Mouse (Mus musculus) left cerebral cortex, postnatal 4 days (tissue): Measurements from ENCODE around the gene Kit. TPM values are rescaled to one million over a fixed set of nuclear protein-coding genes. Genes with fewer than 3 reads are reported as not detected.

Source experiments
- DNase-seq: peaks from one replicate; pipeline ENCODE4 v3.0.0-alpha.2; 2022
- intact Hi-C: fragments of 180-260 bp; cut with DNase I; formaldehyde crosslinking; loops from one replicate; pipeline ENCODE4 v1.15.1; 2025
- total RNA-seq, 2 experiments: library from RNA; stranded (reverse); gene quantifications; 2 replicates each; pipeline ENCODE4 v1.2.3; 2021

The Kit gene
- total RNA-seq, 2 experiments from 2014 or later, result 62.5 to 64.1 TPM

DNA sequence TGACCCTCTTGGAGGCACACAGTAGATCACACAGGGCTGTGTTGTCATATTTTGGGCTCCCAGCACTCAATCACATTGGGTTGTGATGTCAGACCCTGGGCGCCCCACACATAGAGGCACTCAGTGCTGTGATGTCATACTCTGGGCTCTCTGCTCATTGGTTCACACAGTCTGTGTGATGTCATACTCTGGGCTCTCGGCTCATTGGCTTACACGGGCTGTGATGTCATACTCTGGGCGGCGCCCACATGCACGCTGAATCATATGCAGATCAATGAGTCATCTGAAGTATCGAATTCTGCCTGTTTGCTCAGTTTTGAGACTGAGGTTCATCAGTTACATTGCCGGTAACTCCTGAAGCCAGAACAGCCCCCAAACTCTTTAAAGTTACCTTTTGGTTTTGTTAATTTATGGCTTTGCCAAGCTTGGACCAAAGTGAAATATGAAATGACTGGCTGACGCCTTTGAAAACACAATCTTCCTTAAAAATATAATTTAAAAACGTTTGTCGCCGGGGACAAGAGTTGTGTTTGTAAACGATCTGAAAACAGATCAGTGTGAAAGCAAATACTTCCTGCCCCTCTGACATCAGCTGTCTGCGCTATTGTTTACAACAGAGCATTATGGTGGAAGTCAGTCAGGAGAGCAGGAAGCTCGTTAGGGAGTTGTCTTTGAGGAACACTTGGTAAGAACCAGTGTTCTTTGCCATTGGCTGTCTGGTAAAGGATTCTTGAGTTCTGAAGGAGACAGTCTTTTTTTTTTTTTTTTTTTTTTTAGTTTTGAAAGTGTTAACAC lies 15.0 kb downstream of the Kit start:
- no peak for DNase-seq
- intact Hi-C loops, result no loop called here

DNA sequence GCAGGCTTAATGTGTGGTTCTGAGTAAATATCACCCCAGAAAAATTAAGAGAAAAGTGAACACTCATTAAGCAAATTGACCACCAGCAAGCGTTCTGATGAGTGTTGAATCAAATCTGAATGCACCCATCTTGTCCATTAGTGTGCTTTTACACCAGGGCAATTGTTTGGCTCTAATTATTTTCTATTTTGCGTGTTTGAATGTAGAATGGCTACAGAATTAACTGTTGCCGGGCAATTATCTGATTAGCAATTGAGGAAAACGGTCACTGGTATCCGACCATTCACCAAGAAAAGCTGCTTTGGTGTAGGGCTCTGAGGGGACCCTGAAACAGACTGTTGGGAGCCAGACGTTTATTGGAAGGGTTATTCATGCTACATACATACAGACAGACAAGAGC lies 16.2 kb downstream of the Kit start:
- intact Hi-C loops, result no loop called here
- DNase-seq, result no peak

DNA sequence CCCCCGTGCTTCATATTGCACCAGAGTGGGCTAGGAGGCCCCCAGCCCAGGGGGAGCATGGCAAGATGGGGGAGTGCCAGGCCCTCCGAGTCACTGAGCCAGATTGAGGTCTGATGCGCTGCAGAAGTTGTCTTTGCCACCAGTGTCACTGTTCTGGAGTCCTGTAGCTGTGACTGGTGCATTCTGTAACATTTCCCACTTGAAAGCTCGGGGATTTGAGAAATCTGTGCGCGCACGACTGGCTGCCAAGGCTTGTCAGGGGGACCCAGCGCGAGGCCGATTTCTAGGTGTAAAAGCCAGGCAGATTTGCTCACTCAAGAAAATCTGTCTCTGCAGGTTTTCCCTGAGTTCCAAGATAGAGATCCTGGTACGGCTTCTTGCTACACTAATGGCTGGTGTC lies 16.9 kb downstream of the Kit start:
- peak; percentile 26 for DNase-seq
- intact Hi-C loops, result no loop called here

DNA sequence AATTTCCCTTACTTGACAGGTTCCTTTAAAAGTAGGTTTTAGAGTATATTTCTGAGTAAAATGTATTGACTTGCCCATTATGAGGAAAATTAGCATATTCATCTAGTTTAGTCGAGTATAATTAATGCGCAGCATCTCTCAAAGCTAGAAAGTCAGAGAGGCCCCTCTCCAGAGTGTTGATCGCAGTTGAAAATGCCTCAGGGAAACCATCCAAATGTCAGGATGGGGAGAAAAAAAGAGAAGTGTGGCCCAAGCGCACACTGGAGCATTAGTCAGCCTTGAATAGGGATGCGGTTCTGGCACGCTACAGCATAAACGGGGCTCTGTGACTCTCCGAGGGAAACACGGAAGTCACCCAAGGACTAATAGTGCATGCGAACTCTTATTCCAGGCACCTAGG lies 20.6 kb downstream of the Kit start:
- DNase-seq, result no peak
- intact Hi-C loops, result no loop called here

DNA sequence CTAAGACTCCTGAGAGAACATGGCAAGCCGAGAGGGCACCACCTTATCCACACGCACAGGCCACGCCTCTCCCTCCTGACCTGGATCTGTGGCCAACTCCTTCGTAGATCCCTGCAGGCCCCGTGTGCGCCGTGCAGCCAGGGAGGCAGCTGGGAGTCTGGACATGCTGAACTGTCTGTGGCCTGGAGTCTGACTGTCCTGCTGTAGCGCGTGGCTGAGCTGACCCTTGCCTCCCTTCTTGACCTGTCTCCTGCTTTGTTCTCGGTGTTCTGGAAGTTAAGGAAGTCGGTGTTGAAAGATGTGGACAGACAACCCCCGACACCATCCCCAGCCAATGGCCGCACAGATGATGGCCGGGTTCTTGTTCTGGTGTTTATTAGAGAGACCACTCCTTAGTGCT lies 21.5 kb downstream of the Kit start:
- no peak for DNase-seq
- intact Hi-C loops, result no loop called here

DNA sequence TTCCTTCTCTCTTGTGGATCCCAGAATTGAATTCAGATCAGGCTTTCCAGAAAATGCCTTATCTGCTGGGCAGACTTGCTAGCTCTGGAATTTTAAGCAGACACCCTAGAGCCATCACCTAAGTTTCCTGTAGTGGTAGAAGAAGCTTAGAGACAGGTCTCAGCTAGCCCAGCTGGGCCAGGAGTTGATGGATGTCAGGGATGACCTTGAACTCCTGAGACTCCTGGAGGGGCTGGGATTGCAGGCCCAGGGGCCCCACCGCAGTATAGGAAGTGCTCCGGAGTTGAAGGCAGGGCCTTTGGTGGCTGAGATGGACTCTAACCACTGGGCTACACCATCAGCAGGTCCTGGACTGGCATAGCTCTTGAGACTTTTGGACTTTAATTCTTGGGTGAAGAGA lies 22.6 kb downstream of the Kit start:
- intact Hi-C loops, result no loop called here
- no peak for DNase-seq

DNA sequence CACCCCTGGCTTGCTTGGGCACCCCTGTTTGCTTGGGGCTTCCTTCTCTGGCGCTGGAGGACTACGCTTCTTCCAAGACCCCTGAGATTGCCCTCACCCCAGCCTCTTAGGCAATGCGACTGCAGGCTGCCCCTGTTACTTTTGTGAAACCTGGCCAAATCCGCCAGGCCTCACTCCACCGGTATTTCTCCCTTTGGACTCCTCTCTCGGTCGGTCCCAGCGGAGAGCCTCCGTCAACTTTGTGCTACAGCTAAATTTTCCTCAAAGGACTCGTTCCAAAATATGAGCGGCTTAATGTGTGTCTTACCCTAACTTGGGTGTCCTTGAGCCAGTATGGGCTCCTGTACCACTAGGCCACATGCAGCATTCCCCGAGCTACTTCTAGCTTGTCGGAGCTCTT lies 23.8 kb downstream of the Kit start:
- intact Hi-C loops, result no loop called here

DNA sequence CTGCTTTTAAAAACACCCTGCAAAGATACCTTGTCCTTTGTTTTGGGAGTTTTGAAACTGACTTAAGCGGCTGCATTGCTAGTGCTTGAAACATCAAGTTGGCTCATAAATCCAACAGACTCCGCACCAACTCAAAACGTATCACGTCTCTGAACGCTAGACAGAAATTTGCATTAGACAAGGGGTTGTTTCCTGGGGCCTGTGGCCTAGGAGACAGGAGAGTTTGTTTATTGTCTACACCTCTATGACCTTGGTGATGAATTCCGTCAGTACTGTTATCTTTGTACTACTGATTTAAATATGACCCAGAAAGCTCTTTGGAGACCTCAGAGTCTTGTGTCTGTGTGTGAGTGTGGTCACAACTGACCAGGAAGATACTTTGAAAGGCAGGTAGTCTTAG lies 25.3 kb downstream of the Kit start:
- no peak for DNase-seq
- intact Hi-C loops, result no loop called here

More for the DNA sequence above, 23.8 kb downstream of the Kit start:
- DNase-seq, result no peak

DNA sequence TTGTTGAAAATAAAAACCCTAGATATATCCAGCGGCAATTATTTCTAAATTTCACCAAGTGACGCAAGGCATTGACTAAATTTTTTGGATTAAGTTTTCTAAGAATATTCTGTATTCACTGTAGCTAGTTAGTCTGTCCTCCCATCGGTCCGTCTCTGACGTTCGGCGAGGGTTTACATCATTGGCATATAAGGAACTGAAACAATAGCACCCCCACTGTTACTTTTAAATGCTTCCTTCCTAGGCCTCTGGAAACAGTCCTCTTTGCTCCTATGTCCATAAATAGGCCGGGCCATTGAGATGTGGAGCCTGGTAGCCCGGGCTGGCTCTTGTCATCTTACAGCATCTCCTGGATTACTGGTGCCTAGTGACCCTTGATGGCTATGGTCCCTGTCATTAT lies 29.5 kb downstream of the Kit start:
- no peak for DNase-seq
- intact Hi-C loops, result no loop called here

DNA sequence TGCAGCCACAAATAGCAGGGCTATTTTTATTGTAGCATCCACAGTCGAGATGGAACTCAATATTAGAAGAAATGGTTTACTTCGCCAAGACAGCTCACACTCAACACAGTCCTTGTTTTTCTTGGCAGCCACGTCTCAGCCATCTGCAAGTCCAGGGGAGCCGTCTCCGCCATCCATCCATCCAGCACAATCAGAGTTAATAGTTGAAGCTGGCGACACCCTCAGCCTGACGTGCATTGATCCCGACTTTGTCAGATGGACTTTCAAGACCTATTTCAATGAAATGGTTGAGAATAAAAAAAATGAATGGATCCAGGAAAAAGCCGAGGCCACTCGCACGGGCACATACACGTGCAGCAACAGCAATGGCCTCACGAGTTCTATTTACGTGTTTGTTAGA lies 32.2 kb downstream of the Kit start:
- peak; percentile 59 for DNase-seq
- intact Hi-C loops, result no loop called here

DNA sequence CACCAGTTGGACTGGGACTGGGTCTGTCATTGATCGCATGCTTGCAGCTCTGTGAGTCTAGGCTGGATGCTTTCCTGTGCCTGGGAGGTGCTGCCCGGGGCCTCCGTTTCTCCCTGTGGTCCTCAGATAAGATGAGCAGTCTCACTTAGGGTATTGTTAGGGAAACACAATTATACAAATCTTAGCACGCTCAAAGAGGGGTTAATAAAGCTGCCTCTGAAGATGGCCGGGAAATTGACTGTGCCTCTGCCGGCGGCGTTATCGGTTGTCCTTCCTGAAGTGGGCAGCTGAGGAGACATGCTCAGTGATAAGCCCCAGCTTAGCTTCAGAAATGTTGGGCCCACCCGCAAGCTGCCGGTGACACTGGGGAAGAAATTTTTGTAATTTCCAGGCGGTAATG lies 33.3 kb downstream of the Kit start:
- intact Hi-C loops, result no loop called here
- DNase-seq, result no peak

DNA sequence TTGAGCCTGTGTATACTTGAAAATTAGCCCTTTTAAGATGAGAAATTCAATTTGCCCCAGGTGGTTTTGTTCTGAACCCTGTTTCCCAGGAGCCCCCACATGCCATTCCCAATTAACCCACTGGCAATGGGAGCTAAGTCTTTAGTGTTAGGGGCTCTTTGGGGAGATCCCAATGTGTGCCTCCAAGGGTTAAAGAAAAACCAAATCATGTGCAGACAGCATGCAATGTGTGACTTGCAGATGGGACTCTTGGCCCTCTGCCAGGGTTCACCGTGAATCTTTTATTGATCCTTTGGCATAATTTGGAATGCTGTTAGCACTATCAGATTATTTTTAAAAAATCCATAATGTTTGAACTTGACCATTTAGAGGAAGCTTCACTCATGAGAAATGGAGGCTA lies 37.7 kb downstream of the Kit start:
- peak; percentile 83 for DNase-seq
- intact Hi-C loops, result no loop called here

DNA sequence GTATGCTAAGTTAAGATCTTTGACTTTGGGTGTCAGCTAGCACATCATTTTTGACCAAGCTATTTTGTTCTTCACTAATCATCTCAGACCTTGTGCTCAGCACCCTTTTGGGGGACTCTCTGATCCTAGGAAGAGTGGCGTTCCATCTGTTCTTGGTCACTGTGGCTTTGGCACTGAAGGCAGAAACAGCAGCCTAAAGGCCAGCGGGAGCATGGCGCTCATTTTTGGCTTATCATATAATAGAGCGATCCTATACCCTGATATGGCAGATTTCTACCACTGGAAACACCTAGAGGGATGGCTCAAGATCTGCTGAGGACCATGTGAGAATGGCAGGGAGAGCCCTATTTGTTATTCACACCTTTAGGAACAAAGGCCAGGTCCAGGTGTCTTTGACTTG lies 38.2 kb downstream of the Kit start:
- intact Hi-C loops, result no loop called here
- DNase-seq, result peak; percentile 50

DNA sequence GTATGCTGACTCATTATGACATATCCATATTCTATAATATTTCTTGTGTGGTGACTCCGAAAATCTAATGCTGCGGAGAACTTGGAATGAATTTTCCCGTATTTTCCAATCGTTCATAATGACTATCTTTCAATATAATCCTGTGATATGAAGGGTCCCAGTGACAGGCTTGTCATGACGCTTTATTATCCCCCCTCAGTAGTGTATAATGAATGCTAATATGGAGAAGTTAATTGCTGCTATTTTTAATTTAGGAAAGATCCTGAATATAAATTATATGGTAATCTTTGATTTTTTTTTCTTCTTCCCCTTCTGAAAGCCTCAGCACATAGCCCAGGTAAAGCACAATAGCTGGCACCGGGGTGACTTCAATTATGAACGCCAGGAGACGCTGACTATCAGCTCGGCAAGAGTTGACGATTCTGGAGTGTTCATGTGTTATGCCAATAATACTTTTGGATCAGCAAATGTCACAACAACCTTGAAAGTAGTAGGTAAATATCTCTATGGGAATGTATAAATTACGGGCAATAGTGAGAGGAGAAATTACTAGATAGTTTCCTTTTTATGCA lies 40.4 kb downstream of the Kit start:
- intact Hi-C loops, result no loop called here
- no peak for DNase-seq

DNA sequence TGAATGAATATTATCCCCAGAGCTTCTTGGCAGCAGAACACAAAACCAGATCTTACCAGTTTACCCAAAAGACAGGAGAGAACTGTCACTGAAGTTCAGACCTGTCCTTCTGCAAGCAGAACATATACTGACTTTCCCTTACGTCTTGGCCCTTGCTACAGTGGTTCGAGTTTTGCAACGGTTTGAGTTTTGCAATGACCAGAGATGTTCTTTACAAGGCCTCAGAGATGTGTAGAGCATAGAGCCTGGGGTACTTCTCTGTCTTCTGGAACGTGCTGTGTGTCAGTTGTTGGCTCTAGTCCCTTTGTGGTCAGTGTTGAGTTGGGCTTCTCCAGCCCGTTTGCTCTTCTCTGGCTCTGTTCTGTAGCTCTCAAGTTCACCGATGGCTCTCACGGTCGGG lies 40.9 kb downstream of the Kit start:
- intact Hi-C loops, result no loop called here
- DNase-seq, result no peak

DNA sequence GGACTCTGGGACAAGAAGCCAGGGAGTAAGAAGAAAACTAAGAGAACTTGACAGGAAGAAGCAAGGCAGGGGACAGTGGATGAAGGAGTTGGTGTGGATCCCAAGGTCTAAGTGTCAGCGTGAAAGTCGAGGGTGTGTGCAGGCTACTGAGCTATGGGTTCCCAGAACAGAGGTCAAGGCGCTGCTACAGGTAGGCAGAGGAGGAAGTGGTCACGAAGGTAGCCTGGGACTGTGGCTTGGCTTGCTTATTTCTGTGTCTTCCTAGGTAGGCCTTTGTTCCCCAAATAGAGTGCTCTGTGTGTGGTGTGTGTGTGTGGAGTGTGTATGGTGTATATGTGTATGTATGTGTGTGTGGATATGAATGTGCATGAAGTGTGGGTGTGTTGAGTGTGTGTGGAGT lies 47.7 kb downstream of the Kit start:
- intact Hi-C loops, result no loop called here
- DNase-seq, result no peak

DNA sequence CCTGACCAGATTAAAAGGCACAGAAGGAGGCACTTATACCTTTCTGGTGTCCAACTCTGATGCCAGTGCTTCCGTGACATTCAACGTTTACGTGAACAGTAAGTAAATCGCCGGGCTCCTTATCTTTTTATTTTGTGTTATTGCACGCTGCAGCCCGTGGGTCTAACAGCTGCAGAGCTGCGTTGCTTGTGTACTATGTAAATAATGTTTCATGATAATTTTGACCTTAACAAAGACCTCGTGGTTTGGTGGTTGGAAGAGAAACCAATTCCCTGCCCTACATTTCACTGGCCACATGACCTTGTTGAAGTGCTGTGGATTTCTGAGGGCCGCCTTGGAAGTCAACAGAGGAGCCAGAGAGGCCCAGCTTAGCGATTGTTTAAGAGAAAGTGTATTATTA lies 48.3 kb downstream of the Kit start:
- intact Hi-C loops, result no loop called here
- DNase-seq, result no peak

DNA sequence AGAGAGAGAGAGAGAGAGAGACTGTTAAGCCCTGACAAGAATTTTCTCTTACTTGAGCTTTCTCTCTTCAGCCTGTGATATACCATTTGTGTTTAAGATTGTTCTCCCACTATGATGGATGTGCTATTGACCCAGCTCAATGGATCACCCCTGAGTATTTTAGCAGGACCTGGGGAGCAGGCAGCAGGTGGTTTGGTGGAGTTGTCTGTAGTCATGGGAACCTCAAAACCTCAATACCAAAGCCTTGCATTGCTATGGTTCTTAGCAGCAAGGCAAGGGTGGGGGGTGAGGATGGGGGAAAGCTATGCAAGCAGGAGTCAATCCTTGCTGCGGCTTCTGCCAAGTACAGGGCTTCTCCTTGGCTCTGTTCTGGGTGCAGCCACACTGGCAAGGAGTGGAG lies 48.8 kb downstream of the Kit start:
- no peak for DNase-seq
- intact Hi-C loops, result no loop called here

DNA sequence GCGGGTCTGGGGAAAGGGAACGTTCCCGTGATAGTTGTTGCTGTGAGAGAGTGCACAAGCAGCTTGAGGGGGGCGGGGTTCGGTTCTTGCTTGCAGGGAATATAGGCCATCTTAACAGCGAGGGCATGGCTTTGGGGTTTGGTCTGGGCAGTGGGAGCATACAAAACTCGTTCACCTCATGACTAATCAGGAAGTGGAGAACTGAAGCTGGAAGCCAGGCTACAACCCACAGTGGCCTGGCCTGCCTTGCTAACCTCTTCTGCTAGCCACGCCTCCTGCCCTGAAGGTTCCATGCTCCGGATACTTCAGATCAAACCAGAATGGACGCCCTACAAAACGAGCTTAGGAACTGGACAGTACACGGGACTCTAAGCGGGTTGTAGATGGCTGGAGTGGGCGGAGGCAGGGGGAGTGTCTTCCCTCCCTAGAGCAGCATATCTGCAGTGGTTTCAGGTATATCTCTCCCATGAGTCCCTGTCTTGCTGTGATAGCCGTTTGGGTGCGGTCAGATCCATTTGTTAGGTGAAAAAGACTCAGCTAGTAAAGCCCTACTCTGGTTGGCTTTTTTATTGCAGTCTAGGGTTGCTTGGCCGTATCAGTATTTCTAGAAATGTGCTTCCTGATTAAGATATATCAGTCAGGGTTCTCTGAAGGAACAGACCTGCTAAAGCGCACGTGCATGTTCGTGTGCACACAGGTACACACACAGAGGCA lies 49.4 kb downstream of the Kit start:
- DNase-seq, result no peak
- intact Hi-C loops, result no loop called here

DNA sequence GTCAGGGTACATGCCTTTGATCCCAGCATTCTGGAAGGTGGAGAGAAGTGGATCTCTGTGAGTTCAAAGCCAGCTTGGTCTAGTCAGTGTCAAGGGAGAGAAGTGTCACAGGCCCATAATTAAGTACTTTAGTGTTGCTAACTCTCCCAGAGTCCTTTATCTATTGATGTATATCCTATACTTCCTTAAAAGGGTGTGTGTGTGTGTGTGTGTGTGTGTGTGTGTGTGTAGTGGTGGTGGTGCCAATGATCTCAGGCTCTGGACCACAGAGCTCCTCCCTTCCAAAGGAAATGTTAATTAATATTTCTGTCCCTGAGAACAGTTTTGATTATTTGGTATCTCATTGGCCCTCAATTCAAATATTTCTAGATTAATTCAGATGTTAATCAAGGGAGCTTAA lies 50.3 kb downstream of the Kit start:
- DNase-seq, result no peak
- intact Hi-C loops, result no loop called here

DNA sequence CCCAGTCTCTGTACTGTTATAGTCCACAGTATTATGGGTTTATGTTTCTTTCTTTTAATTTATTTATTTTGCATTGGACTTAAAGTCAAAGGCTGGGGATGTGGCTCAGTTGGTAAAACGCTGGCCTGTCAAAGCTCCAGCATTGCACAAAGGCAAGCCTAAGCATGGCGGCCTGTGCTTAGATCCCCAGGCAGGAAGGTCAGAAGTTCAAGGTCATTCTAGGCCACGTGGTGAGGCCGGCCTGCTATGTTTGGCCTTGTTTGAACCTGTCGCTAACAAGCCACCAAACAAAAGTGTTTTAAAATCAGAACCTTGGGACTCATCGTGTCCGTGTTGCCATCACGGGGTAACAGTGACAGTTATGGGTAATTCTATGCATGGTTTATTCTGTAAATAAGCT lies 51.6 kb downstream of the Kit start:
- intact Hi-C loops, result no loop called here
- no peak for DNase-seq

DNA sequence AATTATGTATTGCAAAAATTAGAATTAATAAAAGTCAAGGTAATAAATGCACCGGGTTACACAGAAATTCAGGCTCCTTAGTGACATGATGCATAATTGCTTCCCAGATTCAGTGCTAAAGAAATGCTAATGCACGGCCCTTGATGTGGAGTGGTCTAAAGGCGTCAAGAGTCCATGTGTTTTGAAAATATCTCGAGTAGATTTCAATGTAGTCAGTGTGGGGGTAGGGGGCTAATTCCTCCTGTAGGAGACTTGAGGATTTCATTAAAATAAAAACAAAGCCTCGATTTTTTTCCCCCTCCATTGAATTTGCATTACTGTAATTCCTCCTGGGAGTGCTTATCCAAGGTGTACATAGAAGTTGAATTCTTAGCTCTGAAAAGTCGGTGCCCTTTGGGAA lies 52.0 kb downstream of the Kit start:
- intact Hi-C loops, result no loop called here
- no peak for DNase-seq
